Mouse (Mus musculus): ENCODE data around the gene Ercc2. TPM values are rescaled to one million over a fixed set of nuclear protein-coding genes. Genes with fewer than 3 reads are reported as not detected.

The Ercc2 gene
- 10.3 and 12.5 TPM in 2 replicates for polyA plus RNA-seq (2012; rRNA removed)

DNA sequence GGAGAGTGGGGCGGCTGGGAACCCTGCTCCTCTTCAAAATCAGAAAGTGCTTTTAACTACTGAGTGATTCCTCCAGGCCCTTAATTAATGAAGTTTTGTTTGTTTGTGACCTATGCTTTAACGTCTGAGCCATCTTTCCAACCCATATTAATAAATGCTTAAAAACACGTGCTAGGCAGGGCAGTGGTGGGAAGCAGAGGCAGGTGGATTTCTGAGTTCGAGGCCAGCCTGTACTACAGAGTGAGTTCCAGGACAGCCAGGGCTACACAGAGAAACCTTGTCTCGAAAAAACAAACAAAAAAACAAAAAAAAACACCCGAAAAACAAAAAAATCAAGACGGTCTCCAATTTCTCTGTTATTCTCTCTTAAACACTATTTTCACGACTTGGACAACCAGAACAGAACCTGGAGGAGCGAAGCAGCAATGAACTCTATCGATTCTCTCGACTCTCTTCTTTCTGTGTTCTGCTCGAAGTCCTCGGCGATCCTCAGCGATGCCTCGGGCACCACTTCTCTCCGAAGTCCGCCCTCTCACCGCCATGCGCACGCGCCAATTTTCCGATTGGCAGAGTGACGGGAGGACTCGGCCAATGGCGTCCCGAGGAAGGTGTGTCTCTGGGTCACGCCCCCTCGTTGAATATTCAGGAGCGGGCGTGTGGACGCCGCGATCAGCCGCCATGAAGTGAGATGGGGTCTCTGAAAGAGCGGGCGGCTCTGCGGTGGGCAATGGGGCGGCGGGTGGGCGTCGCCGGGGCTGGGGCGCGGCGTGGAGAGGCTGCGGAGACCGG, at the start of gene Ercc2:
Gene Ercc2 (plus strand): TSS at position 634 of the 789 bp plus-strand sequence.

DNA sequence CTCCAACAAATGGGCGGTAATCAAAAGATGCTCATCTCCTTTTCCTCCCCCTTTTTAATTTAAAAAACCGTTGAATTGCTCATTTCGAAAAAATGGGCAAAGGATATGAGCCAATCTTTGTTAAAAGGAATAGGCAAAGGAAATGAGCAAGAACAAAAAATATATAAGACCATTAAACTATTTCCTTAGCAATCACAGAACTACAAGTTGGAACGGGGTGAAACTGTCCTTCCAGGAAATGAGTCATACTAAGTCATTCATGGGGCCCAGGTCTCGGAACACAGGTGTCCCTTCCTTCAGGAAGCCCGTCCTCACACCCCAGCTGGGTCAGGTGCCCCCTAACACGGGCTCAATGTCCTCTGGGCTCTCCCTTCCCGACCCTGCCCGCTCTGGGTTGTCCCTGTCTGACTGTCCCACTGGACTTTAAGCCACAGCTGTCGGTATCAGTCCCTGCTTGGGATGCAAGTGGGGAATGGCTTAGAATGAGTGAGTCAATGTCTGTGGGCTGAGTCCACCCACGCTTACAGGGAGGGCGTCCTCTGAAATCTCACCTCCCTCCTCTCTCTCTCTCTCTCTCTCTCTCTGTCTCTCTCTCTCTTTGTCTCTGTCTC, 37.5 kb upstream of the Ercc2 start, which contains the start of gene Ercc1:
Gene Ercc1 (plus strand): TSS at position 542 of the 611 bp plus-strand sequence.

DNA sequence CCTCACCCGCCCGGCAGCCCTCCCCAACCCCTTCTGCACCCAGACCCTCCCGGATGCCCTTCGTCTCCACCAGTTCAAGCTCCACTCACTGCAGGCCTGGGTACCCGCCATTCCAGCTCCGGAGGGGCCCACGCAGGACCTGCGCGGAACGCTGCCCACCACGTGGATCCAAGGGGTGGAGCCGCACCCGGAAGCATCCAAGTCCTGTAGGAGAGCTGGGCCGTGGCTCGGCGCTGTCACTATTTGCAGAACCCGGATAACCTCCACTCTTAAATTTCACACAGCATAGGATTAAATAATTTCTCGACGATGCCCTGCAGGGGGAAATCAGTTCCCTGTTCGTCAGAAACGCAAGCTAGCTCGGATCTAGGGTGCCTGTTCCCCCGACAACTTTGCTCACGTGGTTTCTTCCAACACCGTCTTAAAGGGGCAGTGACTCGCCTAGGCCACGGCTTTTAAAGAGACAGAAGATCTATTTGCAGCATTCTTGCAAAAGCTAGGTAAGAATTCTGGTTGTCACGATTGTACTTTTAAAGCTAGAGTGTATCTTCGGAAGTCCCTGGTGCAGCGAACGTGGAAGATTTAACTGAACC, 22.4 kb upstream of the Ercc2 start, which contains the start of the genes Cd3eap and Ppp1r13l:
Gene Cd3eap (minus strand): TSS at position 185 of the 593 bp plus-strand sequence.
Gene Ppp1r13l (plus strand): TSS at position 451 of the 593 bp plus-strand sequence.

DNA sequence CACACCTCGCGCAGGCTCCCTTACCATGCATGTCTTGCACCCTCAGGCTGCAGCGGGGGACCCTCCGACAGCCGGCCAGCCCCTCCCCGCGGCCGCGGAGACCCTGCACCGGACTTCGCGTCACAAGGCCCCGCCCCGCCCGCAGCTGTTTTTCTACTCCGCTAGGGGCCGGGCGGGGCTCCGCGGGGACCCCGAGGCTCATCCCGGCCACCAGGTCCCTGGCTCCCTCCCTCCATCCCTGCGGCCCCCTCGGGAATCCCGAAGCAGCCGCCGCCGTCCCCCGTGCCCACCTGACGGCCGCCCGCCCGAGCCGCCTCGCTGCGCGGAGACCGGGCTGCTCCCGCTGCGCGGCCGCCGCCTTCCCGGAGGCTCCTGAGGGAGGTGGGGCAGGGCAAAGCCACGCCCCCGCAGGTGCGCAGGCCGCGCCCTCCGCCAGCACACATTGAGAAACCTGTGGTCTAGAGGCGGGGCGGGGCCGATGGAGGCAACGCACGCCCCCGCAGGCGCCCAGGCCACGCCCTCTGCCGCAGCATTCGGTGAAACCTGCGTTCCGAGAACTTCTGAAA, 22.0 kb downstream of the Ercc2 start, which contains the start of gene Klc3:
Gene Klc3 (minus strand): TSS at position 374 of the 566 bp plus-strand sequence.

DNA sequence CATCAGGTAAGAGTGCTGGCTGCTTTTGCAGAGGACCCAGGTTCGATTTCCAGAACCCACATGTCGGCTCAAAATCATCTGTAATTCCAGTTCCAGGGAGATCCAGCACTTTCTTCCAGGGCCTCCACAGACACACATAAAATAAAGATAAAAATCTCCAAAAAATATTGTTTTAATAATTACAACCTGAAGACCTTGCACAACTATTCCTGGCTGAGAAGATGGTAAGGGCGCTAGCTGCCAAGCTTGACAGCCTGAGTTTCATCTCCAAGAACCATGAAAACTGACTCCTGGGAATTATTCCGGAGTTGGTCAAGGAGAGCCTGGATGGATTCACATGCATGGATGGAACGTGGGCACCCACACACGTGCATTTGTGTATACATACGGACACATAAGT, 22.7 kb downstream of the Ercc2 start, which contains the start of gene Ckm:
Gene Ckm (plus strand): TSS at position 301 of the 400 bp plus-strand sequence.

Other genes with a start within 250 kb of the Ercc2 start
- gene Qpctl, start 232.7 kb upstream of the Ercc2 start, polyA plus RNA-seq (2012; rRNA removed) = 2.8 and 3.1 TPM in 2 replicates
- gene Snrpd2, start 232.3 kb upstream of the Ercc2 start, polyA plus RNA-seq (2012; rRNA removed) = 42.5 and 46.3 TPM in 2 replicates
- gene Gipr, start 215.9 kb upstream of the Ercc2 start, polyA plus RNA-seq (2012; rRNA removed) = 1.00 and 2.3 TPM in 2 replicates
- gene Eml2, start 205.6 kb upstream of the Ercc2 start, polyA plus RNA-seq (2012; rRNA removed) = 11.2 and 12.9 TPM in 2 replicates
- 0.94 and 0.97 TPM in 2 replicates for gene Gpr4, start 169.5 kb upstream of the Ercc2 start, polyA plus RNA-seq (2012; rRNA removed)
- 6.5 TPM in 2 replicates for gene Opa3, start 153.7 kb upstream of the Ercc2 start, polyA plus RNA-seq (2012; rRNA removed)
- gene Vasp, start 110.2 kb upstream of the Ercc2 start, polyA plus RNA-seq (2012; rRNA removed) = 46.0 and 54.2 TPM in 2 replicates
- gene Ppm1n, start 101.9 kb upstream of the Ercc2 start, polyA plus RNA-seq (2012; rRNA removed) = 0.06 and 0.12 TPM in 2 replicates
- gene Rtn2, start 99.4 kb upstream of the Ercc2 start, polyA plus RNA-seq (2012; rRNA removed) = 3.1 and 3.7 TPM in 2 replicates
- gene Fosb, start 72.0 kb upstream of the Ercc2 start, polyA plus RNA-seq (2012; rRNA removed) = 0.05 TPM in 2 replicates
- 7.9 and 9.1 TPM in 2 replicates for gene Ercc1, start 37.2 kb upstream of the Ercc2 start, polyA plus RNA-seq (2012; rRNA removed)
- 4.4 TPM in 2 replicates for gene Cd3eap, start 22.5 kb upstream of the Ercc2 start, polyA plus RNA-seq (2012; rRNA removed)
- gene Ppp1r13l, start 22.3 kb upstream of the Ercc2 start, polyA plus RNA-seq (2012; rRNA removed) = 0.73 and 1.9 TPM in 2 replicates
- gene Klc3, start 22.1 kb downstream of the Ercc2 start, polyA plus RNA-seq (2012; rRNA removed) = 0.85 TPM in 2 replicates
- gene Ckm, start 22.8 kb downstream of the Ercc2 start, polyA plus RNA-seq (2012; rRNA removed) = 0.31 and 2.5 TPM in 2 replicates
- gene Mark4, start 76.8 kb downstream of the Ercc2 start, polyA plus RNA-seq (2012; rRNA removed) = 4.5 and 4.8 TPM in 2 replicates
- 2.2 and 2.4 TPM in 2 replicates for gene Exoc3l2, start 81.3 kb downstream of the Ercc2 start, polyA plus RNA-seq (2012; rRNA removed)
- 2.2 and 2.5 TPM in 2 replicates for gene Bloc1s3, start 126.4 kb downstream of the Ercc2 start, polyA plus RNA-seq (2012; rRNA removed)
- gene Trappc6a, start 126.4 kb downstream of the Ercc2 start, polyA plus RNA-seq (2012; rRNA removed) = 36.0 and 40.0 TPM in 2 replicates
- 0.02 and 0.06 TPM in 2 replicates for gene Nkpd1, start 135.8 kb downstream of the Ercc2 start, polyA plus RNA-seq (2012; rRNA removed)
- 21.3 and 26.8 TPM in 2 replicates for gene Ppp1r37, start 181.1 kb downstream of the Ercc2 start, polyA plus RNA-seq (2012; rRNA removed)
- 0.81 and 0.85 TPM in 2 replicates for gene Zfp296, start 195.3 kb downstream of the Ercc2 start, polyA plus RNA-seq (2012; rRNA removed)
- gene Gemin7, start 195.6 kb downstream of the Ercc2 start, polyA plus RNA-seq (2012; rRNA removed) = 28.8 and 31.3 TPM in 2 replicates
- 17.9 and 24.7 TPM in 2 replicates for gene Clasrp, start 222.5 kb downstream of the Ercc2 start, polyA plus RNA-seq (2012; rRNA removed)
- gene Relb, start 247.4 kb downstream of the Ercc2 start, polyA plus RNA-seq (2012; rRNA removed) = 2.1 and 2.4 TPM in 2 replicates